Mouse (Mus musculus): ENCODE measurements around the gene BC005537.
A peak's percentile ranks its signal among the peaks of the same experiment; 100 is the strongest.
"Not testable (repeated sequence)": the region's sequence is repeated elsewhere in the genome, so short reads cannot be mapped to it uniquely, and the experiment has no call there.

The BC005537 gene

GRCm38 (mm10) chr13:24799925-24800673 lies 1.4 kb upstream of the BC005537 start:
- no peak for DNase-seq (ENCODE audit: low spot score)

GRCm38 (mm10) chr13:24800674-24801307 lies 666 bp upstream of the BC005537 start:
- peak; percentile 92 for DNase-seq (ENCODE audit: low spot score)

GRCm38 (mm10) chr13:24802131-24802691 lies 754 bp downstream of the BC005537 start:
- no peak for DNase-seq (ENCODE audit: low spot score)

- DNase-seq (ENCODE audit: low spot score), result no peak
Measured at GRCm38 (mm10) chr13:24803196-24803595, 1.7 kb downstream of the BC005537 start.

- no peak for DNase-seq (ENCODE audit: low spot score)
Measured at GRCm38 (mm10) chr13:24806079-24806478, 4.6 kb downstream of the BC005537 start.

- no peak for DNase-seq (ENCODE audit: low spot score)
Measured at GRCm38 (mm10) chr13:24812521-24812920, 11.1 kb downstream of the BC005537 start.

GRCm38 (mm10) chr13:24814616-24815015 lies 13.2 kb downstream of the BC005537 start:
- DNase-seq (ENCODE audit: low spot score), result no peak

- no peak for DNase-seq (ENCODE audit: low spot score)
Measured at GRCm38 (mm10) chr13:24816125-24817092, 15.0 kb downstream of the BC005537 start.

- no peak for DNase-seq (ENCODE audit: low spot score)
Measured at GRCm38 (mm10) chr13:24819931-24820330, 18.5 kb downstream of the BC005537 start.

- no peak for DNase-seq (ENCODE audit: low spot score)
Measured at GRCm38 (mm10) chr13:24822663-24823343, 21.3 kb downstream of the BC005537 start.

GRCm38 (mm10) chr13:24824647-24825046 lies 23.2 kb downstream of the BC005537 start:
- DNase-seq (ENCODE audit: low spot score), result no peak

GRCm38 (mm10) chr13:24825587-24825986 lies 24.1 kb downstream of the BC005537 start:
- no peak for DNase-seq (ENCODE audit: low spot score)

- no peak for DNase-seq (ENCODE audit: low spot score)
Measured at GRCm38 (mm10) chr13:24826116-24826515, 24.7 kb downstream of the BC005537 start.

GRCm38 (mm10) chr13:24830756-24831352 lies 29.4 kb downstream of the BC005537 start:
- DNase-seq (ENCODE audit: low spot score), result no peak

GRCm38 (mm10) chr13:24831353-24832130 lies 30.1 kb downstream of the BC005537 start, which contains the start of the genes Acot13 and Tdp2:
Gene Acot13 (minus strand): TSS chr13:24831540.
Gene Tdp2 (plus strand): TSS chr13:24831679.
- peak; percentile 74 for DNase-seq (ENCODE audit: low spot score)

GRCm38 (mm10) chr13:24832131-24832810 lies 30.8 kb downstream of the BC005537 start:
- no peak for DNase-seq (ENCODE audit: low spot score)

GRCm38 (mm10) chr13:24832811-24833155 lies 31.3 kb downstream of the BC005537 start:
- no peak for DNase-seq (ENCODE audit: low spot score)

- DNase-seq (ENCODE audit: low spot score), result not testable (repeated sequence)
Measured at GRCm38 (mm10) chr13:24837765-24838164, 36.3 kb downstream of the BC005537 start.

- DNase-seq (ENCODE audit: low spot score), result no peak
Measured at GRCm38 (mm10) chr13:24839831-24840230, 38.4 kb downstream of the BC005537 start.

GRCm38 (mm10) chr13:24841702-24842101 lies 40.2 kb downstream of the BC005537 start:
- no peak for DNase-seq (ENCODE audit: low spot score)
